8 mouse cellular contexts compared by ENCODE assay signal in genomic region chr16:17202549-17202948, GRCm38 (mm10). TPM values are rescaled to one million over a fixed set of nuclear protein-coding genes. Genes with fewer than 3 reads are reported as not detected.
A peak's percentile ranks its signal among the peaks of the same experiment; 100 is the strongest.
DNase-seq lines count a peak whose midpoint lies in the region; ATAC-seq lines count a peak whose summit lies in the region.

Gene Ube2l3, minus strand, starts transcription at chr16:17202649.

- peaks cover 33% of the 10 kb centered on the region for H3K79me2 ChIP-seq in macrophage (ENCODE audit: inconsistent target)

- peak within 1 kb of the TSS; percentile 96 for H3K4me3 ChIP-seq in hindbrain, embryonic 16.5 days (ENCODE audit: low read length)
- H3K4me3 ChIP-seq in macrophage (ENCODE audit: inconsistent target): peak within 1 kb of the TSS; percentile 16; the same call in 1 of the 2 replicates

- 0 out of 2 replicates have a peak, but pooled peaks cover 2% of the 10 kb centered on the region for H3K27me3 ChIP-seq in hindbrain, embryonic 16.5 days (replicated peaks; ENCODE audit: control insufficient read depth, insufficient read depth, low read length)

- no peaks in the 10 kb centered on the region for H3K9me3 ChIP-seq in hindbrain, embryonic 16.5 days (ENCODE audit: control insufficient read depth, low read length)

- 90% methylated on average over 1 of the region's 1 CpGs for WGBS in hindbrain, embryonic 16.5 days
- 78% methylated on average over 1 of the region's 1 CpGs for WGBS in macrophage (ENCODE audit: missing documents)

- H3K36me3 ChIP-seq in hindbrain, embryonic 16.5 days (ENCODE audit: control insufficient read depth, insufficient read depth, low read length): no peaks in the 10 kb centered on the region
- H3K36me3 ChIP-seq in macrophage (ENCODE audit: inconsistent target): no peaks in the 10 kb centered on the region

- H3K4me1 ChIP-seq in hindbrain, embryonic 16.5 days (ENCODE audit: control insufficient read depth, insufficient read depth, low read depth, low read length): peaks cover 15% of the 10 kb centered on the region

- DNase-seq in frontal cortex, adult 2 months (ENCODE audit: extremely low spot score in 1 of 2, low spot score in 1 of 2): no peak
- DNase-seq in frontal cortex, postnatal 14 days (ENCODE audit: low spot score in 2 of 2): no peak
- DNase-seq in adrenal gland, adult 2 months: no peak
- DNase-seq in gastrocnemius, adult 18-20 months (ENCODE audit: low spot score): no peak
- DNase-seq in urinary bladder, postnatal 36 days (ENCODE audit: low spot score in 2 of 2): no peak
- DNase-seq in urinary bladder, postnatal 10 days (ENCODE audit: low spot score): no peak

- H3K9ac ChIP-seq in hindbrain, embryonic 16.5 days (ENCODE audit: low read depth, low read length): 0 out of 2 replicates have a peak within 1 kb of the TSS, but pooled peaks have one; percentile 97

- peak within 1 kb of the TSS; percentile 89 for H3K4me2 ChIP-seq in hindbrain, embryonic 16.5 days (ENCODE audit: low read length)

- no peak for ATAC-seq in hindbrain, embryonic 16.5 days

- no peak within 1 kb of the TSS; the same call in 1 of the 2 replicates for H3K27ac ChIP-seq in hindbrain, embryonic 16.5 days (ENCODE audit: low read depth, low read length)
- H3K27ac ChIP-seq in macrophage: no peak within 1 kb of the TSS; the same call in 1 of the 2 replicates

RNA-seq across cellular contexts. Expression of gene Ube2l3, which starts in this region (rescaled TPM):
- polyA plus RNA-seq in frontal cortex, adult 2 months (2012; rRNA removed): 131 and 136 TPM in 2 replicates
- total RNA-seq in adrenal gland, adult 2 months (2021): 100 to 1,000 TPM; 198 to 273 TPM
- 91.0 and 109 TPM in 2 replicates for polyA plus RNA-seq in adrenal gland, adult 2 months (2012; rRNA removed)
- 100 to 1,000 TPM; 146 to 149 TPM for total RNA-seq in gastrocnemius, adult 18-20 months (2021)
- polyA plus RNA-seq in hindbrain, embryonic 16.5 days (2015; fragmentation: Nextera tagmentation; extraction: Ambion mirVana): 294 and 296 TPM in 2 replicates
- 10 to 100 TPM; 28.9 to 86.2 (median 49.7) TPM for total RNA-seq in macrophage (2018; cell fraction: chromatin; rRNA removed)
- total RNA-seq in macrophage (2018; cell fraction: cytosol; rRNA removed): 100 to 1,000 TPM; 225 to 367 (median 264) TPM
- total RNA-seq in macrophage (2018; cell fraction: nucleus; rRNA removed): 10 to 100 TPM; 29.9 to 94.3 (median 69.2) TPM
- 216 to 529 TPM (median 268 TPM) in 3 replicates for polyA plus RNA-seq in macrophage (2018)
